Mouse (Mus musculus) heart, embryonic 10.5 days (tissue): ENCODE measurements around the gene Dapk2. TPM values are rescaled to one million over a fixed set of nuclear protein-coding genes. Genes with fewer than 3 reads are reported as not detected.
A peak's percentile ranks its signal among the peaks of the same experiment; 100 is the strongest.

Experiments used
- DNase-seq: peaks from one replicate; pipeline ENCODE4 v3.0.0-alpha.2; 2017; ENCODE audit warnings: low spot score
- H3K27ac ChIP-seq: fragments of 300-500 bp; sonication (generic); 2 replicates; pipeline ENCODE4 v1.5.1; 2016; ENCODE audit warnings: mild to moderate bottlenecking
- H3K27me3 ChIP-seq: fragments of 300-500 bp; sonication (generic); 2 replicates; pipeline ENCODE4 v1.6.1; 2016; ENCODE audit warnings: mild to moderate bottlenecking; ENCODE audit not compliant: poor library complexity, insufficient read depth, severe bottlenecking
- H3K36me3 ChIP-seq: fragments of 300-500 bp; sonication (generic); 2 replicates; pipeline ENCODE4 v1.6.1; 2016; ENCODE audit warnings: mild to moderate bottlenecking, moderate library complexity
- H3K4me1 ChIP-seq: fragments of 300-500 bp; sonication (generic); 2 replicates; pipeline ENCODE4 v1.6.1; 2016; ENCODE audit warnings: mild to moderate bottlenecking
- H3K4me3 ChIP-seq: fragments of 300-500 bp; sonication (generic); 2 replicates; pipeline ENCODE4 v1.5.1; 2016; ENCODE audit warnings: mild to moderate bottlenecking, moderate library complexity
- H3K9me3 ChIP-seq: fragments of 300-500 bp; sonication (generic); 2 replicates; pipeline ENCODE4 v1.6.1; 2016; ENCODE audit warnings: mild to moderate bottlenecking, moderate library complexity
- WGBS: fragments of 180-500 bp; shearing (Covaris S2); methylation state at CpG from one replicate; pipeline ENCODE4 v1.1.7; 2016; 5-methylcytosine and 5-hydroxymethylcytosine counted together
- polyA plus RNA-seq: library from polyadenylated mRNA; unstranded; fragments of >200 nt; fragmentation: Nextera tagmentation; extraction: Ambion mirVana; gene quantifications from 2 replicates; pipeline ENCODE4 v1.2.1, GENCODE M21; 2016

The Dapk2 gene
- polyA plus RNA-seq, 1 experiment from 2014 or later = 8.5 TPM

- Histone ChIP-seq H3K36me3 (no peaks in the 10 kb centered on the region), H3K4me3 (no peak overlapping the region), H3K27me3 (no peaks in the 10 kb centered on the region), H3K9me3 (no peaks in the 10 kb centered on the region), H3K27ac (no peak overlapping the region), H3K4me1 (0 out of 2 replicates have a peak, but pooled peaks cover 13% of the 10 kb centered on the region)
- WGBS = 69% methylated on average over 2 of the region's 2 CpGs
- DNase-seq = no peak
Observed at GRCm38 (mm10) chr9:66228456-66229151, 70.6 kb downstream of the Dapk2 start.

GRCm38 (mm10) chr9:66231820-66232479, 73.9 kb downstream of the Dapk2 start:
- no peaks in the 10 kb centered on the region for H3K27me3 ChIP-seq
- H3K4me3 ChIP-seq = no peak overlapping the region
- 78% methylated on average over 7 of the region's 7 CpGs for WGBS
- no peaks in the 10 kb centered on the region for H3K36me3 ChIP-seq
- H3K4me1 ChIP-seq = 0 out of 2 replicates have a peak, but pooled peaks cover 3% of the 10 kb centered on the region
- no peak overlapping the region for H3K27ac ChIP-seq
- DNase-seq = no peak
- no peaks in the 10 kb centered on the region for H3K9me3 ChIP-seq

DNA sequence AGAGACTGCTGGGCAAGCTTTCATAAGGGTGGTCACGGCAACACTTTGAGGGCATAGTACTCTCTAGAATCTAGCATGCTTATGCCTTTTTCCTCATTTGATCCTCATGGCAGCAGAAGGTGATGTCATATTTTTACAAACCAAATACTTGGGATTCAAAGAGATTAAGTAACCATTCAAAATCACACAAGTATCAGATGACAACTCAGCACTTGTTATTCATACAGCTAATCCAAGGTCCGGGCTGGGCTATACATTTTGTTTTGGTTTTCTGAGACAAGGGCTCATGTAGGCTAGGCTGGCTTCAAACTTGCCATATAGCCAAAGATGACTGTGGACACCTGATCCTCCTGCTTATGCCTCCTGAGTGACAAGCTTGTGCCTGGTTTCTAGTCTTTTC, 78.6 kb downstream of the Dapk2 start:
- H3K4me1 ChIP-seq = peaks cover 31% of the 10 kb centered on the region
- no peak for DNase-seq
- 76% methylated on average over 2 of the region's 2 CpGs for WGBS
- H3K36me3 ChIP-seq = no peaks in the 10 kb centered on the region
- H3K27ac ChIP-seq = no peak overlapping the region
- no peak overlapping the region for H3K4me3 ChIP-seq
- no peaks in the 10 kb centered on the region for H3K27me3 ChIP-seq
- no peaks in the 10 kb centered on the region for H3K9me3 ChIP-seq

DNA sequence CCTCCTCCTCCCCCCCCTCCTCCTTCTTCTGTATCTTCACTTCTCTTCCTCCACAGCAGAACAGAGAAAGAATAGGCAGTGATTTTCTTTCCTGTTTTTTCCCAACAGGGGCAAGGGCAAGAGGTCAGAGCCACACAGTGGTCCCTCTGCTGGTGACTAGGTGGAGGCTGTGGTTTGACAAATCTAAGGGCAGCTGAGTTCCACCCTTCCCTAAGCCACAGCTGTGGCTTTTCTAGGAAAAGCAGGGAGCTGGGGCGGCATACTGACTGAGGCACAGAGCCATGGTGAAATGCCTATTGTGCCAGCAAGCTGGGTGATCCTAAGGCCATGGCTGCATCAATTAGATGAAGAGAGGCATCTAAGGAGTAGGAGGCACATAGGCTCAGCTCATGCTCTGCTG, 79.7 kb downstream of the Dapk2 start:
- no peak overlapping the region for H3K4me3 ChIP-seq
- no peak overlapping the region for H3K27ac ChIP-seq
- no peak for DNase-seq
- H3K36me3 ChIP-seq = no peaks in the 10 kb centered on the region
- peaks cover 41% of the 10 kb centered on the region for H3K4me1 ChIP-seq
- no peaks in the 10 kb centered on the region for H3K9me3 ChIP-seq
- 87% methylated on average over 1 of the region's 1 CpGs for WGBS
- no peaks in the 10 kb centered on the region for H3K27me3 ChIP-seq

- H3K27ac ChIP-seq = 0 out of 2 replicates have a peak overlapping the region, but pooled peaks have one; percentile 16
- H3K4me3 ChIP-seq = no peak overlapping the region
- peaks cover 47% of the 10 kb centered on the region for H3K4me1 ChIP-seq
- no peaks in the 10 kb centered on the region for H3K36me3 ChIP-seq
- no peaks in the 10 kb centered on the region for H3K9me3 ChIP-seq
- no peak for DNase-seq
- H3K27me3 ChIP-seq = no peaks in the 10 kb centered on the region
- 48% methylated on average over 7 of the region's 7 CpGs for WGBS
Observed at GRCm38 (mm10) chr9:66239173-66239572, 81.2 kb downstream of the Dapk2 start.

GRCm38 (mm10) chr9:66239691-66240090, 81.7 kb downstream of the Dapk2 start:
- WGBS = 59% methylated on average over 3 of the region's 3 CpGs
- Histone ChIP-seq H3K4me3 (no peak overlapping the region), H3K27ac (0 out of 2 replicates have a peak overlapping the region, but pooled peaks have one; percentile 10), H3K27me3 (no peaks in the 10 kb centered on the region), H3K4me1 (peaks cover 47% of the 10 kb centered on the region), H3K36me3 (no peaks in the 10 kb centered on the region), H3K9me3 (no peaks in the 10 kb centered on the region)
- no peak for DNase-seq

DNA sequence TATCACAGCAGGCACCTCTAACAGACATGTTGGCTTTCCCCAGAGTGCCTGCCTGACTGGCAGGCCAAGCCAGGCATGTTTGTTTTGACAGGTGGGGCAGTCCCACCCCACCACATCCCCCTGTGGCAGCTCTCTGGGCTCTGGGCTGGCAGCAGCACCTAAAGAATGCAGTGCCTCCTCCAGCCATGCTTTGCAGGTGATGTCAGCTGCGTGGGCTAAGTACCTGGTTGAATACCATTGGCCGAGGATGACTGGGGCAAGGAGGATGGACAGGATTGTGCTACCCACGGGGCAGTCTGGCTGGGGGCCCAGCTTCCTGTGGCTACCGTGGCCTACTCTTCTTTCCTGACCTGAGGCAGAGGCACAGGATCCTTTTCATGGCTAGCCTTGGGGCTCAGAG, 82.5 kb downstream of the Dapk2 start:
- WGBS = 50% methylated on average over 4 of the region's 4 CpGs
- Histone ChIP-seq H3K4me1 (peaks cover 47% of the 10 kb centered on the region), H3K9me3 (no peaks in the 10 kb centered on the region), H3K36me3 (no peaks in the 10 kb centered on the region), H3K4me3 (no peak overlapping the region), H3K27me3 (no peaks in the 10 kb centered on the region), H3K27ac (no peak overlapping the region)
- no peak for DNase-seq

GRCm38 (mm10) chr9:66240991-66241390, 83.0 kb downstream of the Dapk2 start:
- Histone ChIP-seq H3K9me3 (no peaks in the 10 kb centered on the region), H3K4me3 (no peak overlapping the region), H3K4me1 (peaks cover 47% of the 10 kb centered on the region), H3K27me3 (no peaks in the 10 kb centered on the region), H3K36me3 (no peaks in the 10 kb centered on the region), H3K27ac (no peak overlapping the region)
- no peak for DNase-seq
- 58% methylated on average over 3 of the region's 3 CpGs for WGBS

GRCm38 (mm10) chr9:66241722-66242121, 83.7 kb downstream of the Dapk2 start:
- WGBS = 74% methylated on average over 4 of the region's 4 CpGs
- Histone ChIP-seq H3K36me3 (no peaks in the 10 kb centered on the region), H3K9me3 (no peaks in the 10 kb centered on the region), H3K4me1 (peaks cover 47% of the 10 kb centered on the region), H3K27me3 (no peaks in the 10 kb centered on the region), H3K27ac (no peak overlapping the region), H3K4me3 (no peak overlapping the region)
- no peak for DNase-seq

GRCm38 (mm10) chr9:66243240-66243639, 85.2 kb downstream of the Dapk2 start:
- 65% methylated on average over 4 of the region's 4 CpGs for WGBS
- no peaks in the 10 kb centered on the region for H3K27me3 ChIP-seq
- H3K36me3 ChIP-seq = no peaks in the 10 kb centered on the region
- H3K4me3 ChIP-seq = no peak overlapping the region
- H3K27ac ChIP-seq = no peak overlapping the region
- no peak for DNase-seq
- H3K9me3 ChIP-seq = no peaks in the 10 kb centered on the region
- peaks cover 43% of the 10 kb centered on the region for H3K4me1 ChIP-seq

DNA sequence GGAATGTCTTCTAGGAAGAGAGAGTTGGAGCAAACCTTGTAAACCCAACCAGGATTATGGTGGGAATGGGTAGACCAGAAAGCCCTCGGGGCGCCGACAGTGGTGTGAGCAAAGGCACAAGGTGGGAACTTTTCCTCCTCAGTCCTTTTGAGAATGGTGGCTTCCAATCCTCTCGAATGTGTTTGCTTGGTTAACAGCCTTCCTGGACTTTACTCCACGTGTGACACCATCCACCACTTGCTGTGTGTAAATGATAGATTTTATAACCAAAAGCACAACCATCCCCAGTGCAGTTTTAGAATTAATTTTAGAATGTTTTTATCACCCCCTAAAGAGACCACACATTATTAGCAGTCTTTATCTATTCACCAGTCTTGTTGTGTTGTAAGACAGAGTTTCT, 86.1 kb downstream of the Dapk2 start:
- Histone ChIP-seq H3K9me3 (no peaks in the 10 kb centered on the region), H3K4me1 (peaks cover 39% of the 10 kb centered on the region), H3K4me3 (no peak overlapping the region), H3K27ac (no peak overlapping the region), H3K36me3 (no peaks in the 10 kb centered on the region), H3K27me3 (no peaks in the 10 kb centered on the region)
- 84% methylated on average over 5 of the region's 5 CpGs for WGBS
- DNase-seq = no peak

DNA sequence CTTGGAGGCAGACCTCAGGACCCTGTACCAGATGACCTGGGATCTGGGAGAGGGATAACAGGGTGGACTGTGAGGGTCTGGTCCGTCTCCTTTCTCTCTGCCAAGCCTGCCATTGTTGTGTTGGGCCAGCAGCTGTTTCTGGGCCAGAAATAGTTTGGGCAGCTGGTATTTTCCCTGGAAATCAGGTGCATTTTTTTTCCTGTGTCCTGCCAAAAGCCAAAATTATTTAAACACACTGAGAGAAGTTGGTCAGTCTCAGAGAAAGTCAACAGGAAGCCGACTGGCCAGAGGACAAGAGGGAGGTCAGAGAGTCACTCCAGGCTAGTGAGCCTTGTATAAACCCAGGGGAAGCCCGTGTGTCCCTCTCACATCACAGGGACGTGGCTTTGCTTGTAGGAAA, 87.7 kb downstream of the Dapk2 start:
- DNase-seq = no peak
- H3K36me3 ChIP-seq = no peaks in the 10 kb centered on the region
- peaks cover 26% of the 10 kb centered on the region for H3K4me1 ChIP-seq
- no peak overlapping the region for H3K27ac ChIP-seq
- H3K9me3 ChIP-seq = no peaks in the 10 kb centered on the region
- 40% methylated on average over 4 of the region's 4 CpGs for WGBS
- no peaks in the 10 kb centered on the region for H3K27me3 ChIP-seq
- no peak overlapping the region for H3K4me3 ChIP-seq

GRCm38 (mm10) chr9:66249281-66249680, 91.3 kb downstream of the Dapk2 start:
- Histone ChIP-seq H3K36me3 (no peaks in the 10 kb centered on the region), H3K4me3 (no peak overlapping the region), H3K27me3 (no peaks in the 10 kb centered on the region), H3K9me3 (no peaks in the 10 kb centered on the region), H3K4me1 (peaks cover 11% of the 10 kb centered on the region), H3K27ac (no peak overlapping the region)
- WGBS = 81% methylated on average over 6 of the region's 6 CpGs
- DNase-seq = no peak
